Mouse (Mus musculus) liver, postnatal 0 days (tissue): ENCODE measurements at regions not wholly inside any gene's neighbourhood (a gene's known extent, or its start where the extent isn't known, plus 50 kb on each side); places are given as distances from the start of the nearest gene placed in this dataset.

ENCODE experiments used
- CTCF ChIP-seq: sonication (generic); IDR thresholded peaks from 2 replicates; pipeline ENCODE4 v1.5.1; 2016; ENCODE audit warnings: antibody characterized with exemption, low read depth
- EP300 ChIP-seq: IDR thresholded peaks from 2 replicates; pipeline ENCODE4 v1.6.1; 2016; ENCODE audit warnings: antibody characterized with exemption, low read depth, mild to moderate bottlenecking

DNA sequence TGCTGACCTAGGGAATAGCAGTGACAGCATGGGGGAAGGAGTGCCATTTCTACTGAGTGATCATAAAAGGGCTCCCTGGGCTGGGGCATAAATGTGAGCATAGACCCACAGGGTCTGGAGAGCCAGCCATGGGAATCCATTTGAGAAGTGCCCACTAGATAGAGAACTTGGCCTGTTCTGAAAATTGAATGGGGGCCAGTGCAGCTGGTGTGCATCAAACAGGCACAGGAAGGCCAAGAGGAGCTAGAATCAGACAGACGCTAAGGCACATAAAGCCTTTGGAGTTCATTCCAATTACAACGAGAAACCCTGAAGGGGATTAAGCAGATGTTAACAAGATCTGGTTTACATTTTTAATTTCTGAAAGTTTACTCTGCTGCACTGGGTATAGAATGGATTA, 602.9 kb upstream of the Fbxo33 start:
- TF ChIP-seq CTCF (no peak), EP300 (no peak)
